ENCODE assay signal across 15 mouse cellular contexts in the genomic region with DNA sequence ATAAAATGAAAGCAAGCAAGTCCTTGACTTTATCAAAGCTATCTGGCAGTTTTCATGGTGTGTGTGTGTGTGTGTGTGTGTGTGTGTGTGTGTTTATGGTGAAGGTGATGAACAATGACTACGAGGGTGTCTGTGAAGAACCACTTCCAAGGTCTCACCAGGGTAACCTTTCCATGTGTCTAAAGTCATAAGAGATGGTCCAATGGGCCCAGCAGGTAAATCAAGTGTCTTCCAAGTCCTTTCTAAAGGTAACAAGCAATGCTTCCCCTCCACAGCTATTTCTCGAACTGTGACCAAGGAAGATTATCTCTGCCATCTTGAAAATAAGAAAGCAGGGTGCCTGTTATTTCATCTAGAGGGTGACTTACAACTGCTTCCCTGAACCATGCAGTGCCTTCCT.
"Had no signal": no experiment of that assay in that cellular context is flagged by ENCODE, and none has a peak within 500 bp of the region (broad histone marks: within the 10 kb centered on the region; RNA-seq: fewer than 3 reads in every experiment).

No protein-coding gene starts in this region.

- H3K9me3 ChIP-seq: kidney, embryonic 15.5 days; limb, embryonic 12.5 days; liver, embryonic 13.5 days; lung, embryonic 15.5 days; midbrain, embryonic 13.5 days; neural tube, embryonic 15.5 days had no signal

- H3K27ac ChIP-seq: kidney, embryonic 15.5 days; left cerebral cortex, adult 2 months; limb, embryonic 12.5 days; liver, embryonic 13.5 days; lung, embryonic 15.5 days; macrophage; midbrain, embryonic 13.5 days; neural tube, embryonic 15.5 days had no signal

- H3K9ac ChIP-seq: kidney, embryonic 15.5 days; limb, embryonic 12.5 days; liver, embryonic 13.5 days; liver, postnatal 0 days; lung, embryonic 15.5 days; midbrain, embryonic 13.5 days; neural tube, embryonic 15.5 days had no signal

- H3K27me3 ChIP-seq: kidney, embryonic 15.5 days; liver, embryonic 13.5 days; lung, embryonic 15.5 days; midbrain, embryonic 13.5 days; neural tube, embryonic 15.5 days had no signal

- H3K4me2 ChIP-seq: kidney, embryonic 15.5 days; limb, embryonic 12.5 days; liver, embryonic 13.5 days; lung, embryonic 15.5 days; midbrain, embryonic 13.5 days; neural tube, embryonic 15.5 days had no signal

- DNase-seq: kidney, postnatal 14 days; liver; liver, embryonic 13.5 days; liver, postnatal 0 days; lung, postnatal 14 days; thymus, adult 18-20 months; thymus, postnatal 14 days had no signal

- H3K4me3 ChIP-seq: kidney, embryonic 15.5 days; left cerebral cortex, adult 2 months; limb, embryonic 12.5 days; liver, embryonic 13.5 days; lung, embryonic 15.5 days; midbrain, embryonic 13.5 days; myocyte; neural tube, embryonic 15.5 days had no signal

- H3K36me3 ChIP-seq: kidney, embryonic 15.5 days; limb, embryonic 12.5 days; liver, embryonic 13.5 days; lung, embryonic 15.5 days; midbrain, embryonic 13.5 days; neural tube, embryonic 15.5 days had no signal

- ATAC-seq: liver, postnatal 0 days; midbrain, embryonic 13.5 days had no signal

- H3K4me1 ChIP-seq: liver, embryonic 13.5 days; lung, embryonic 15.5 days had no signal
